Mouse (Mus musculus): ENCODE data around the gene Chac1. TPM values are rescaled to one million over a fixed set of nuclear protein-coding genes. Genes with fewer than 3 reads are reported as not detected.

The Chac1 gene
- 0.59 and 6.2 TPM in 2 replicates for polyA plus RNA-seq (2011; ENCODE audit: insufficient read depth, insufficient read length, low replicate concordance, missing spikeins)

- H3K27ac ChIP-seq (ENCODE audit: control insufficient read depth, insufficient read depth, low read depth, low read length, poor library complexity), result peak within 1 kb of the TSS; percentile 38
- 11% methylated on average over 58 of the region's 58 CpGs for WGBS
- no peak for TF ChIP-seq CTCF (IDR thresholded peaks at IDR 0.05; ENCODE audit: control insufficient read depth, insufficient read depth, low read length)
- TF ChIP-seq POLR2A (IDR thresholded peaks at IDR 0.05; ENCODE audit: borderline replicate concordance, control insufficient read depth, low read depth, low read length), result peak; percentile 12; the same call in 1 of the 2 replicates
- H3K4me3 ChIP-seq (replicated peaks; ENCODE audit: control insufficient read depth, low read depth, low read length), result peak within 1 kb of the TSS; percentile 72
- peaks cover 4% of the 10 kb centered on the region for H3K4me1 ChIP-seq (ENCODE audit: control insufficient read depth, insufficient read depth, low read length)
Measured at GRCm38 (mm10) chr2:119350555-119351486, at the start of gene Chac1. Gene Chac1 (plus strand): TSS chr2:119351229.

- H3K4me3 ChIP-seq (replicated peaks; ENCODE audit: control insufficient read depth, low read depth, low read length), result no peak overlapping the region
- H3K27ac ChIP-seq (ENCODE audit: control insufficient read depth, insufficient read depth, low read depth, low read length, poor library complexity), result no peak overlapping the region
- WGBS, result 50% methylated on average over 6 of the region's 6 CpGs
- peaks cover 5% of the 10 kb centered on the region for H3K4me1 ChIP-seq (ENCODE audit: control insufficient read depth, insufficient read depth, low read length)
- no peak for TF ChIP-seq POLR2A (IDR thresholded peaks at IDR 0.05; ENCODE audit: borderline replicate concordance, control insufficient read depth, low read depth, low read length)
- no peak for TF ChIP-seq CTCF (IDR thresholded peaks at IDR 0.05; ENCODE audit: control insufficient read depth, insufficient read depth, low read length)
Measured at GRCm38 (mm10) chr2:119302876-119303275, 48.2 kb upstream of the Chac1 start.

- H3K4me1 ChIP-seq (ENCODE audit: control insufficient read depth, insufficient read depth, low read length), result peaks cover 2% of the 10 kb centered on the region
- no peak overlapping the region for H3K27ac ChIP-seq (ENCODE audit: control insufficient read depth, insufficient read depth, low read depth, low read length, poor library complexity)
- TF ChIP-seq POLR2A (IDR thresholded peaks at IDR 0.05; ENCODE audit: borderline replicate concordance, control insufficient read depth, low read depth, low read length) (no peak), CTCF (IDR thresholded peaks at IDR 0.05; ENCODE audit: control insufficient read depth, insufficient read depth, low read length) (no peak)
- H3K4me3 ChIP-seq (replicated peaks; ENCODE audit: control insufficient read depth, low read depth, low read length), result no peak overlapping the region
- 39% methylated on average over 3 of the region's 3 CpGs for WGBS
Measured at GRCm38 (mm10) chr2:119304391-119304790, 46.6 kb upstream of the Chac1 start.

GRCm38 (mm10) chr2:119304798-119305208 lies 46.2 kb upstream of the Chac1 start:
- no peak overlapping the region for H3K4me3 ChIP-seq (replicated peaks; ENCODE audit: control insufficient read depth, low read depth, low read length)
- WGBS, result 61% methylated on average over 3 of the region's 3 CpGs
- no peak for TF ChIP-seq POLR2A (IDR thresholded peaks at IDR 0.05; ENCODE audit: borderline replicate concordance, control insufficient read depth, low read depth, low read length)
- no peak for TF ChIP-seq CTCF (IDR thresholded peaks at IDR 0.05; ENCODE audit: control insufficient read depth, insufficient read depth, low read length)
- no peak overlapping the region for H3K27ac ChIP-seq (ENCODE audit: control insufficient read depth, insufficient read depth, low read depth, low read length, poor library complexity)
- H3K4me1 ChIP-seq (ENCODE audit: control insufficient read depth, insufficient read depth, low read length), result peaks cover 2% of the 10 kb centered on the region

- TF ChIP-seq POLR2A (IDR thresholded peaks at IDR 0.05; ENCODE audit: borderline replicate concordance, control insufficient read depth, low read depth, low read length) (no peak), CTCF (IDR thresholded peaks at IDR 0.05; ENCODE audit: control insufficient read depth, insufficient read depth, low read length) (no peak)
- 71% methylated on average over 12 of the region's 12 CpGs for WGBS
- Histone ChIP-seq H3K4me1 (ENCODE audit: control insufficient read depth, insufficient read depth, low read length) (no peaks in the 10 kb centered on the region), H3K4me3 (replicated peaks; ENCODE audit: control insufficient read depth, low read depth, low read length) (no peak overlapping the region), H3K27ac (ENCODE audit: control insufficient read depth, insufficient read depth, low read depth, low read length, poor library complexity) (no peak overlapping the region)
Measured at GRCm38 (mm10) chr2:119311544-119311943, 39.5 kb upstream of the Chac1 start.

- Histone ChIP-seq H3K4me1 (ENCODE audit: control insufficient read depth, insufficient read depth, low read length) (no peaks in the 10 kb centered on the region), H3K4me3 (replicated peaks; ENCODE audit: control insufficient read depth, low read depth, low read length) (no peak overlapping the region), H3K27ac (ENCODE audit: control insufficient read depth, insufficient read depth, low read depth, low read length, poor library complexity) (no peak overlapping the region)
- TF ChIP-seq CTCF (IDR thresholded peaks at IDR 0.05; ENCODE audit: control insufficient read depth, insufficient read depth, low read length) (no peak), POLR2A (IDR thresholded peaks at IDR 0.05; ENCODE audit: borderline replicate concordance, control insufficient read depth, low read depth, low read length) (no peak)
- WGBS, result 91% methylated on average over 2 of the region's 2 CpGs
Measured at GRCm38 (mm10) chr2:119312380-119312958, 38.6 kb upstream of the Chac1 start.

- peaks cover 2% of the 10 kb centered on the region; the same call in 1 of the 2 replicates for H3K4me1 ChIP-seq (ENCODE audit: control insufficient read depth, insufficient read depth, low read length)
- H3K27ac ChIP-seq (ENCODE audit: control insufficient read depth, insufficient read depth, low read depth, low read length, poor library complexity), result no peak overlapping the region
- WGBS, result 50% methylated on average over 10 of the region's 10 CpGs
- TF ChIP-seq POLR2A (IDR thresholded peaks at IDR 0.05; ENCODE audit: borderline replicate concordance, control insufficient read depth, low read depth, low read length) (no peak), CTCF (IDR thresholded peaks at IDR 0.05; ENCODE audit: control insufficient read depth, insufficient read depth, low read length) (no peak)
- no peak overlapping the region for H3K4me3 ChIP-seq (replicated peaks; ENCODE audit: control insufficient read depth, low read depth, low read length)
Measured at GRCm38 (mm10) chr2:119313780-119314479, 37.1 kb upstream of the Chac1 start.
